Mouse (Mus musculus) liver, embryonic 14.5 days (tissue): ENCODE data around the gene Gm17545.

Experiments used
- CTCF ChIP-seq: IDR thresholded peaks from 2 replicates; pipeline ENCODE4 v1.5.1; 2016; ENCODE audit warnings: antibody characterized with exemption, low read depth, control low read depth
- EP300 ChIP-seq: IDR thresholded peaks from 2 replicates; pipeline ENCODE4 v1.6.1; 2016; ENCODE audit warnings: antibody characterized with exemption, low read depth

GRCm38 (mm10) chr9:22467371-22468169, 13.5 kb downstream of the Gm17545 start:
- TF ChIP-seq EP300: no peak
- TF ChIP-seq CTCF: no peak
